ENCODE assay signal across 15 mouse cellular contexts in genomic region chr13:54143788-54144187, GRCm38 (mm10). TPM values are rescaled to one million over a fixed set of nuclear protein-coding genes. Genes with fewer than 3 reads are reported as not detected.
DNase-seq lines count a peak whose midpoint lies in the region; ATAC-seq and TF ChIP-seq lines count a peak whose summit lies in the region.
"Had no signal": no experiment of that assay in that cellular context is flagged by ENCODE, and none has a peak within 500 bp of the region (broad histone marks: within the 10 kb centered on the region; RNA-seq: fewer than 3 reads in every experiment).

No protein-coding gene starts in this region.

- ATAC-seq in heart, embryonic 11.5 days (replicated peaks; ENCODE audit: insufficient number of reproducible peaks, low FRiP score, low TSS enrichment) = no peak
- peak; percentile 56; the same call in 1 of the 2 replicates for ATAC-seq in midbrain, embryonic 12.5 days (ENCODE audit: low FRiP score, low read depth)
- no peak for ATAC-seq in midbrain, embryonic 16.5 days
- ATAC-seq in hindbrain, embryonic 11.5 days (ENCODE audit: low FRiP score) = peak; percentile 68

- no peak for TF ChIP-seq POLR2A in olfactory bulb, adult 2 months (IDR thresholded peaks at IDR 0.05; ENCODE audit: insufficient read depth, low read depth, low read length)

- H3K9ac ChIP-seq in heart, embryonic 11.5 days (ENCODE audit: low read depth, low read length) = no peak overlapping the region
- H3K9ac ChIP-seq in midbrain, embryonic 12.5 days (replicated peaks) = no peak overlapping the region
- no peak overlapping the region for H3K9ac ChIP-seq in midbrain, embryonic 16.5 days (ENCODE audit: low read depth, low read length)
- no peak overlapping the region for H3K9ac ChIP-seq in hindbrain, embryonic 11.5 days (ENCODE audit: low read depth, low read length)
- H3K9ac ChIP-seq: hindbrain, embryonic 15.5 days; lung, embryonic 15.5 days had no signal

- H3K9me3 ChIP-seq in heart, embryonic 11.5 days (replicated peaks; ENCODE audit: control insufficient read depth, low read length) = no peaks in the 10 kb centered on the region; the same call in 1 of the 2 replicates
- peaks cover 8% of the 10 kb centered on the region for H3K9me3 ChIP-seq in midbrain, embryonic 12.5 days
- H3K9me3 ChIP-seq in midbrain, embryonic 16.5 days (replicated peaks; ENCODE audit: control insufficient read depth, low read length, poor library complexity, severe bottlenecking) = no peaks in the 10 kb centered on the region
- peaks cover 3% of the 10 kb centered on the region; the same call in 1 of the 2 replicates for H3K9me3 ChIP-seq in hindbrain, embryonic 11.5 days (ENCODE audit: control insufficient read depth, low read length)
- H3K9me3 ChIP-seq: hindbrain, embryonic 15.5 days; lung, embryonic 15.5 days had no signal

- no peak for TF ChIP-seq CTCF in olfactory bulb, adult 2 months (IDR thresholded peaks at IDR 0.05; ENCODE audit: insufficient read depth, low read depth, low read length)

- no peak overlapping the region for H3K4me3 ChIP-seq in heart, embryonic 11.5 days (ENCODE audit: low read depth, low read length)
- no peak overlapping the region for H3K4me3 ChIP-seq in midbrain, embryonic 12.5 days
- no peak overlapping the region for H3K4me3 ChIP-seq in midbrain, embryonic 16.5 days (ENCODE audit: low read depth, low read length)
- no peak overlapping the region for H3K4me3 ChIP-seq in hindbrain, embryonic 11.5 days (ENCODE audit: low read depth, low read length)
- H3K4me3 ChIP-seq in olfactory bulb, adult 2 months (ENCODE audit: insufficient read depth, low read depth, low read length) = no peak overlapping the region
- H3K4me3 ChIP-seq: hindbrain, embryonic 15.5 days; lung, embryonic 15.5 days; myocyte had no signal

- no peak overlapping the region for H3K27ac ChIP-seq in heart, embryonic 11.5 days (ENCODE audit: low read depth, low read length)
- H3K27ac ChIP-seq in midbrain, embryonic 12.5 days (replicated peaks) = peak overlapping the region; percentile 61
- no peak overlapping the region for H3K27ac ChIP-seq in midbrain, embryonic 16.5 days (ENCODE audit: low read length)
- H3K27ac ChIP-seq in hindbrain, embryonic 11.5 days (ENCODE audit: low read depth, low read length) = peak overlapping the region; percentile 42; the same call in 1 of the 2 replicates
- peak overlapping the region; percentile 95 for H3K27ac ChIP-seq in olfactory bulb, adult 2 months (ENCODE audit: insufficient read depth, low read depth, low read length)
- H3K27ac ChIP-seq: hindbrain, embryonic 15.5 days; lung, embryonic 15.5 days had no signal

- peak overlapping the region; percentile 20; the same call in 1 of the 2 replicates for H3K4me2 ChIP-seq in heart, embryonic 11.5 days
- peak overlapping the region; percentile 26 for H3K4me2 ChIP-seq in midbrain, embryonic 12.5 days (replicated peaks)
- no peak overlapping the region for H3K4me2 ChIP-seq in midbrain, embryonic 16.5 days (ENCODE audit: low read length)
- no peak overlapping the region for H3K4me2 ChIP-seq in hindbrain, embryonic 11.5 days (replicated peaks; ENCODE audit: low read depth, low read length)
- H3K4me2 ChIP-seq: hindbrain, embryonic 15.5 days; liver, embryonic 11.5 days; lung, embryonic 15.5 days had no signal

- H3K36me3 ChIP-seq in heart, embryonic 11.5 days (ENCODE audit: control insufficient read depth, insufficient read depth, low read length) = no peaks in the 10 kb centered on the region
- no peaks in the 10 kb centered on the region for H3K36me3 ChIP-seq in midbrain, embryonic 12.5 days
- H3K36me3 ChIP-seq in midbrain, embryonic 16.5 days (ENCODE audit: control insufficient read depth, insufficient read depth, low read length) = no peaks in the 10 kb centered on the region
- H3K36me3 ChIP-seq in hindbrain, embryonic 11.5 days (ENCODE audit: control insufficient read depth, insufficient read depth, low read length) = no peaks in the 10 kb centered on the region
- H3K36me3 ChIP-seq: hindbrain, embryonic 15.5 days; lung, embryonic 15.5 days had no signal

- H3K27me3 ChIP-seq in heart, embryonic 11.5 days (ENCODE audit: control insufficient read depth, insufficient read depth, low read length) = no peaks in the 10 kb centered on the region
- H3K27me3 ChIP-seq in midbrain, embryonic 12.5 days = peaks cover 3% of the 10 kb centered on the region
- no peaks in the 10 kb centered on the region for H3K27me3 ChIP-seq in midbrain, embryonic 16.5 days (ENCODE audit: control insufficient read depth, insufficient read depth, low read depth, low read length)
- H3K27me3 ChIP-seq in hindbrain, embryonic 11.5 days (ENCODE audit: control insufficient read depth, insufficient read depth, low read length) = no peaks in the 10 kb centered on the region
- H3K27me3 ChIP-seq: hindbrain, embryonic 15.5 days; lung, embryonic 15.5 days had no signal

- H3K4me1 ChIP-seq in heart, embryonic 11.5 days (ENCODE audit: control insufficient read depth, insufficient read depth, low read length) = no peaks in the 10 kb centered on the region
- peaks cover 16% of the 10 kb centered on the region for H3K4me1 ChIP-seq in midbrain, embryonic 12.5 days
- H3K4me1 ChIP-seq in midbrain, embryonic 16.5 days (ENCODE audit: control insufficient read depth, insufficient read depth, low read length) = peaks cover 3% of the 10 kb centered on the region; the same call in 1 of the 2 replicates
- H3K4me1 ChIP-seq in hindbrain, embryonic 11.5 days (replicated peaks; ENCODE audit: control insufficient read depth, insufficient read depth, low read length) = no peaks in the 10 kb centered on the region; the same call in 1 of the 2 replicates
- H3K4me1 ChIP-seq in olfactory bulb, adult 2 months (ENCODE audit: control insufficient read depth, insufficient read depth, low read length) = peaks cover 13% of the 10 kb centered on the region
- H3K4me1 ChIP-seq: lung, embryonic 15.5 days had no signal

- 15% methylated on average over 5 of the region's 5 CpGs for WGBS in heart, embryonic 11.5 days (ENCODE audit: insufficient replicate concordance)
- WGBS in midbrain, embryonic 12.5 days = 44% methylated on average over 5 of the region's 5 CpGs
- WGBS in midbrain, embryonic 16.5 days = 25% methylated on average over 5 of the region's 5 CpGs
- 33% methylated on average over 5 of the region's 5 CpGs for WGBS in hindbrain, embryonic 11.5 days
- WGBS in olfactory bulb, adult 2 months = 21% methylated on average over 5 of the region's 5 CpGs

- DNase-seq in heart, adult 11 months = no peak
- DNase-seq in hindbrain, embryonic 11.5 days (ENCODE audit: low spot score) = peak; percentile 58
- DNase-seq in layer of hippocampus, adult 11-12 months (ENCODE audit: low spot score) = no peak
- DNase-seq: cerebellum, adult 18-20 months; kidney, adult 2 months; kidney, postnatal 25 days had no signal

RNA-seq across cellular contexts. Expression of gene Hrh2, which starts 48.1 kb away (rescaled TPM):
- polyA plus RNA-seq in heart, embryonic 11.5 days (2014; fragmentation: Nextera tagmentation; extraction: Ambion mirVana) = 0.04 and 0.10 TPM in 2 replicates
- 0.08 and 0.34 TPM in 2 replicates for polyA plus RNA-seq in midbrain, embryonic 12.5 days (2016; fragmentation: Nextera tagmentation; extraction: Ambion mirVana)
- polyA plus RNA-seq in midbrain, embryonic 16.5 days (2015; fragmentation: Nextera tagmentation; extraction: Ambion mirVana) = 1.1 and 1.2 TPM in 2 replicates
- polyA plus RNA-seq in hindbrain, embryonic 11.5 days (2014; fragmentation: Nextera tagmentation; extraction: Ambion mirVana) = 0.24 TPM in 1 of 2 replicates, not detected in the other
- polyA plus RNA-seq in olfactory bulb, adult 2 months (2012; ENCODE audit: insufficient read depth, insufficient read length, low replicate concordance, missing spikeins) = not detected in 2 replicates
- polyA plus RNA-seq: C2C12, myocyte had no signal

Comparison
In these comparisons a context has a peak if more than half of its experiments do, and no peak if none do; other contexts are left out.
1. ATAC-seq: peak in midbrain, embryonic 12.5 days (single experiment) and hindbrain, embryonic 11.5 days (single experiment); none in heart, embryonic 11.5 days (single experiment) and midbrain, embryonic 16.5 days (single experiment).
2. H3K27ac ChIP-seq: peak in midbrain, embryonic 12.5 days (single experiment), hindbrain, embryonic 11.5 days (single experiment) and olfactory bulb, adult 2 months (single experiment); none in heart, embryonic 11.5 days (single experiment) and midbrain, embryonic 16.5 days (single experiment).
3. H3K4me2 ChIP-seq: peak in heart, embryonic 11.5 days (single experiment) and midbrain, embryonic 12.5 days (single experiment); none in midbrain, embryonic 16.5 days (single experiment) and hindbrain, embryonic 11.5 days (single experiment).
4. RNA of gene Hrh2, which starts 48.1 kb away (polyA plus RNA-seq): not detected in olfactory bulb, adult 2 months; 1.1 to 1.2 TPM in midbrain, embryonic 16.5 days, 0.08 to 0.34 TPM in midbrain, embryonic 12.5 days, 0.04 to 0.10 TPM in heart, embryonic 11.5 days and 0.24 TPM in hindbrain, embryonic 11.5 days; every median in the first group is over 10 times any median in the second.